Comparison of ENCODE assay signal across 7 mouse cellular contexts in genomic region chr15:82379871-82380713, GRCm38 (mm10). TPM values are rescaled to one million over a fixed set of nuclear protein-coding genes. Genes with fewer than 3 reads are reported as not detected.
DNase-seq lines count a peak whose midpoint lies in the region; ATAC-seq lines count a peak whose summit lies in the region.

Gene Cyp2d22 (minus strand): TSS chr15:82380260.

- peak; percentile 69 for DNase-seq in NIH3T3 (ENCODE audit: low read depth)
- peak; percentile 84 for DNase-seq in brain, adult 2 months (ENCODE audit: low read depth, low spot score)
- DNase-seq in layer of hippocampus, postnatal 25 days (ENCODE audit: extremely low spot score in 1 of 2, low spot score in 1 of 2), result no peak
- peak; percentile 62 to 73 for DNase-seq in lung, postnatal 4 days
- peak; percentile 41 for DNase-seq in skeletal muscle tissue, adult 2 months (ENCODE audit: low read depth, low spot score)

- 0 out of 2 replicates have a peak within 1 kb of the TSS, but pooled peaks have one; percentile 23 for H3K27ac ChIP-seq in forebrain, embryonic 15.5 days (replicated peaks)

- peak; percentile 85 for ATAC-seq in forebrain, embryonic 15.5 days (replicated peaks)
- peak; percentile 51 to 61 for ATAC-seq in hematopoietic stem cell, adult 5-6 weeks (replicated peaks in 1 of 2; ENCODE audit: insufficient read depth in 1 of 2, low FRiP score in 2 of 2, low TSS enrichment in 1 of 2, low read depth in 1 of 2, poor library complexity in 2 of 2, severe bottlenecking in 2 of 2)

- H3K36me3 ChIP-seq in forebrain, embryonic 15.5 days, result no peaks in the 10 kb centered on the region

- 0 out of 2 replicates have a peak within 1 kb of the TSS, but pooled peaks have one; percentile 24 for H3K9ac ChIP-seq in forebrain, embryonic 15.5 days (replicated peaks)

- no peaks in the 10 kb centered on the region for H3K27me3 ChIP-seq in forebrain, embryonic 15.5 days

- peak within 1 kb of the TSS; percentile 35 for H3K4me3 ChIP-seq in forebrain, embryonic 15.5 days

- H3K4me2 ChIP-seq in forebrain, embryonic 15.5 days (replicated peaks), result peak within 1 kb of the TSS; percentile 49

- no peaks in the 10 kb centered on the region for H3K9me3 ChIP-seq in forebrain, embryonic 15.5 days

- peaks cover 23% of the 10 kb centered on the region for H3K4me1 ChIP-seq in forebrain, embryonic 15.5 days

- 2% methylated on average over 18 of the region's 24 CpGs for WGBS in forebrain, embryonic 15.5 days

RNA-seq across cellular contexts. Expression of gene Cyp2d22, which starts in this region (rescaled TPM):
- 1.9 and 2.7 TPM in 2 replicates for polyA plus RNA-seq in forebrain, embryonic 15.5 days (2015; fragmentation: Nextera tagmentation; extraction: Ambion mirVana)
- total RNA-seq in hematopoietic stem cell, adult 5-6 weeks (2017), result 0.10 and 1.1 TPM in 2 replicates
- 10 to 100 TPM; 40.3 to 41.1 TPM for total RNA-seq in layer of hippocampus, postnatal 25 days (2021)

Comparison
In these comparisons a context has a peak if more than half of its experiments do, and no peak if none do; other contexts are left out.
1. RNA of gene Cyp2d22 (total RNA-seq): 40.3 to 41.1 TPM in layer of hippocampus, postnatal 25 days; 0.10 to 1.1 TPM in hematopoietic stem cell, adult 5-6 weeks; every median in the first group is over 10 times any median in the second.
2. DNase-seq: peak in NIH3T3 (single experiment), brain, adult 2 months (single experiment), lung, postnatal 4 days (2 of 2) and skeletal muscle tissue, adult 2 months (single experiment); none in layer of hippocampus, postnatal 25 days (0 of 2).